Mouse (Mus musculus): ENCODE results near the gene Xrcc2.

GRCm38 (mm10) chr5:25752862-25753261 is 47.2 kb upstream of the Xrcc2 start:
- no peak for TF ChIP-seq GATA1 (IDR thresholded peaks at IDR 0.05; ENCODE audit: borderline replicate concordance, low read length)
- no peak for TF ChIP-seq FLI1 (IDR thresholded peaks at IDR 0.05; ENCODE audit: low read length)

All from megakaryocyte, embryonic 14.5 days (primary cell).